Mouse (Mus musculus) CD8-positive naive resting alpha-beta T cell, adult 2 months (primary cell): ENCODE measurements around the gene Usp11.
A peak's percentile ranks its signal among the peaks of the same experiment; 100 is the strongest.

Experiments used
- DNase-seq, 2 experiments: peaks; one replicate each; pipeline ENCODE4 v3.0.0; 2022; ENCODE audit warnings: low read depth in 2 of 2, low spot score in 2 of 2

Usp11 gene

GRCm38 (mm10) chrX:20703741-20704290 is at the start of gene Usp11:
TSS of gene Usp11 (plus strand) at chrX:20703906.
- DNase-seq, result peak; percentile 4 to 18

DNA sequence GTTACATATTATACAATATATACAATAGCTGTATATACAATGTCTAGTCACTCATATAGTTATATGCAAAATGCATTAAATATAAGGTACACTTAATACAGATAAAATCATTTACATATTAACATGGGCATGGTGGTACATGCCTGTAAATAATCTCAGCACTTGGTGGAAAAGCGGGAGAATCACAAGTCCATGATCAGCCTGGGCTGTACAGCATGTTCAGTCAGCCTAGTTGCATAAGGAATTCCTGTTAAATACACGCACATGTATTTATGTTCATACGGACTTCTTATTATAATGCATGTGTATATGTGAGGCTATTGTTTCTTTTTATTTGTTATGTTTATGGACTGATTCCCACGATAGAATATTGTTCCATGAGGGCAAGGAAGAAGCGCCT is 46.1 kb upstream of the Usp11 start:
- no peak for DNase-seq

GRCm38 (mm10) chrX:20658026-20658652 is 45.6 kb upstream of the Usp11 start, which contains the start of gene Uba1:
TSS of gene Uba1 (plus strand) at chrX:20658326.
- DNase-seq, result peak; percentile 70 to 82

DNA sequence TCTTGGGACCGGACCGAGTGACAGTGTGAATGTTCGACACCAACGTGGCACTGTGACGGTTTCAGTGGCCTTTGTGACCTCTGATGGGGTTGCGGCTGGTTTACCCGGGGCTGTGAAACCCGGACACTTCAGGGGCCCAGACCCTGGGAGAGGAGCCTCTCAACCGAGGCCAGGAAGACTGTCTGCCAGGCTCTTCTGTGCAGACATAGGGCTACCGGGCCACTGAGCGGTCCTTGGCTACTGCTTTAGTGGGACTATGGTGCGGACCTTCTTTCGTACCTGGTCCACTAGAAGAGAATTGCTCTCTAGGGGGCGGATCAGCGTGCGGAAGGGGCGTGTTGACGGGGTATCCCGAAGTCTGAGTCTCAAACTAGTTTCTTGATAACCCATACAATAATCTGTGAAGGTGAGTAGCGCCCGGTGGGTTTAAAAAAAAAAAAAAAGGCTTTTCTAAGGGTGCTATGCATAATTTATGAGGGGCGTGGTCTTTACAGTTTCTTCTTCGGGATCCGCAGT is 44.8 kb upstream of the Usp11 start:
- DNase-seq, result peak; percentile 1

DNA sequence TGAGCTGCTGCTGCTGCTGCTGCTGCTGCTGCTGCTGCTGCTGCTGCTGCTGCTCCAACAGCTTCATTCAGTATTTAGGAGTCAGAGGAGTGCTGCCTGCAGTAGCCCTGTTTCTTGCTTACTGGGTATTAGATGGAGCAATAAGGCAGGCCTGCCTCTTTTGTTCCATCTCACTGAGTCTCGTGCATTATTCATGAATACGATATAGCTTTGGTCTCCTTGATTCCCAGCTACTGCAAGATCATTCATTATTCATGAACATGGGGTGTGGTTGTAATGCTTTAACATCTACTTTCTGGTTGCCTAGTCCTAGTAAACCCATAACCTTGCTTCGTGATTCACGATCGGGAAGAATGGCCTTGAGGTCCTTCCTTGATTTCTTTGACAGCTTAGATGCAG is 41.4 kb upstream of the Usp11 start:
- no peak for DNase-seq

- DNase-seq, result peak; percentile 77 to 81
Measured at GRCm38 (mm10) chrX:20662716-20663443, 40.8 kb upstream of the Usp11 start.

DNA sequence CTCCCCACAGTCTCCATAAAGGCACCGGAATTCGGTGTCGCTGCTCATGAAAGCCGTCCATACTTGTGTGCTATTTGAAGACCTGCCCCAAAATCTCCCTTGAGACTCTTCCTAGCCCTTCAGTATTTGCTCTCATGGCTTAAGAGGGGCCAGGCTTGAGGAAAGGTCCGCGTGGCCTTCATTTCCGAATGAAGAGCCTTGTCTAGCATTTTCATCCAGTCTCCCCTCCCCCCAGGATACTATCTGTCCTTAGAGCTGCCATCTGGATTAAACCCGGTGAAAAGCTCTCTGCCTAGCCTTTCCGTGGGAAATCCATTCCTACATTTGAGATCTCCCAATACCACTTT is 40.3 kb upstream of the Usp11 start:
- DNase-seq, result no peak

- DNase-seq, result peak; percentile 75 to 79
Measured at GRCm38 (mm10) chrX:20687519-20688067, 16.1 kb upstream of the Usp11 start, which contains the start of gene Cdk16. TSS of gene Cdk16 (plus strand) at chrX:20687954.

DNA sequence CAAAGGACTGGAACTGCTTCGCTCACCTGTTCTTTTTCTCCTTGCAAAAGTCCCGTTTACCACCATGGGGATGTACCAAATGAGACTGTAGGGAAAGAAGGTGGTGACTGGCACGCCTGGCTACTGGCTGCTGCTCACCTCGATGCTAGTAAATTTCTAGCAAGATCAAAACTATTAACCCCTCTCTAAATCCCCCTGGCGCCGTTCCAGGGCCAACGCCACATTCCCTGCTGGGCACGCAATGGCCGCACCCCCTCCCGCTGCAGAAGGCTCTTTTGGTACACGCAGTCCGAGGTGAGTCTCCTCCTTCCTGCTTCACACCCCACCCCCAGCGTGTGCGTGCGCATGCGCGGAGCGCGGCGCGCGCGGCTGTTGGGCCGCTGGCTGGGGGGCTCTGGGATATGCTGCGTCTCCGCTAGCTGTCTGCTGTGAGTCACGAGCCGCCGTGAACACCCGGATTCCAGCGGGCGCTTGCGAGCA is 15.6 kb upstream of the Usp11 start:
- DNase-seq, result peak; percentile 67 to 77

DNA sequence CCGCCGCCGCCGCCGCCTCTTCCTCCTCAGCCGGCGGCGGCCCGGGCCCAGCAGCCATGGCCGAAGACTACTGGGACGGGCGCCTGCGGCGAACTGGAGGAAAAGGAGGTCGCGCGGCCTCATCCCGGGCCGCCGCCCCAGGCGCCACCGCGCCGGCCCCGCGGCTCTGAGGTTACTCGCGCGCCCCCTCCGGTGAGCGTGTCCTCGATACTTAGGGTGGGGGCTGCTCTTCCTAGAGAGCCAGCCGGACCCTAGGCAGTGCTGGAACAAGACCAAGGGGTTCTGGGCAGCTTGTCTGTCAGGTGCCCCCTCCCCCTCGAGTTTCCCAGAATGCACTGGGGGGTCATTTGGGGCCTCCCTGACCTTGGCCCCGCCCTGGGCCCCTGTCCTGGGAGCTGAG is 15.1 kb upstream of the Usp11 start:
- DNase-seq, result peak; percentile 14 to 28

DNA sequence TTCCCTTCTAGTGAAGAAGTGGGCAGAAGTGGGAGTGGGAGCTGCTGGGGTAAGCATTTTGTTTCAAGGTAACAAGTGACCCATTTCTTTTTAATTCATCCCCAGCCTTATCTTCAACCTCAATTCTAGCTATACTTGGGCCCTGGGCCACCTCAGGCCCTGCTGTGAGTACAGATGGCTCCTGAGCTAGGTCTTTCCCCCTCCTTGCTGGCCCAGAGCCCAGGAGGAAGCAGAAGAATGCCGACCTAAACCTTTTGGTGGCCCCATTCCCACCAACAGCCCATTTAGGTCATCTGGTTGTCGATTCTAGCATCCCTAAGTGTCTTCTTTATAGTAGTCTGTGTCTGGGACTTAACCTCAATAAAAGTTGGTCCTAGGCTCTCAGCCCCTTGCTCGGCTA is 12.1 kb upstream of the Usp11 start:
- no peak for DNase-seq

DNA sequence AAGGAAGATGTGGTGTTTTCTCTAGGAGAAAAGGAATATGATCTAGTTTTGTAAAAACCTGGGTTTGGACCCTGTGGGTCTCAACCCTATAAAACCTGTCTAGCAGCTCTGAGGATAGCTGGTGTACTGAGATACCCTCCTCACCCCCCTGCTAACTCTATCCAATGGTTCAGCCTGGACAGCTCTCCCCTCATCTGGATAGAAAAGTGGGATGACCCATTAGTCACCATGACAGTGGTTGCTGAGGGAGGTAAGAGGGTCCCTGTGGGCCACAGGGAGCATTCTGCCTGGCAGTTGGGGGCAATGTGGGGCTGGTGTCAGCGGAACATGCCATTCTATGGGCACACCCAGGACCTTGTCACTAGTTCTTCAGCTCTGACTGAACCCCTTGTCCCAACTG is 11.1 kb upstream of the Usp11 start:
- DNase-seq, result no peak

DNA sequence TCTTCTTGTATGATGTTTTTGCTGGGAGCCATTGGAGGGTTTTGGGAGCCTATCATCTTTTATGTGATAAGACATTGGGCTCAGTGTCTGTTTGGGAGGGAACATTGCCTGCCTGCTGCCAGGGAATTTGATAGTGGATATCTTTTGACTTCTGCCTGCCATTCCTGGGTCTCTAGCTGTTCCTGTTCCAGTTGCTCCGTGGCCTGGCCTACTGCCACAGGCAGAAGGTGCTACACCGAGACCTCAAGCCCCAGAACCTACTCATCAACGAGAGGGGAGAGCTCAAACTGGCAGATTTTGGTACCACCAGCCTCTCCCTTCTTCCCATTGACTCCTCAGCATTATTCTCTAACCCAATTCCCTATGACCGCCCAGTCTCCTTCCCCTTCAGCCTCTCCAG is 7.9 kb upstream of the Usp11 start:
- DNase-seq, result no peak

- peak; percentile 67 to 69 for DNase-seq
Measured at GRCm38 (mm10) chrX:20704295-20705082, 783 bp downstream of the Usp11 start.

- no peak for DNase-seq
Measured at GRCm38 (mm10) chrX:20705083-20705402, 1.3 kb downstream of the Usp11 start.

DNA sequence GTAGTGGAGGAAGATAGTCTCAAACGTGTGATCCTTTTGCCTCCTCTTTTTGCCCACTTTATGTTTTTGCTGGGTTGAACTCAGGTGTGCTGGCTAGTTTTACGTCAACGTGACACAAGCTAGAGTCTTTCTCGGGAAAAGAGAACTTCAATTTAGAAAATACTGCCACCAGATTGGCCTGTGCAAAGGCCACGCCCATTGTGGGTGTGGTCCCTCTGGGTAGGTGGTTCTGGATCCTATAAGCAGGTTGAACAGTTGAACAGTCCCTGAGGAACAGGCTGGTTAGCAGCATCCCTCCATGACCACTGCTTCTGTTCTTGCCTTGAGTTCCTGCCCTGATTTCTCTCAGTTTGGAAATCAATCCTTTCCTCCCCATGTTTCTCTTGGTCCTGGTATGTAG is 25.0 kb downstream of the Usp11 start:
- DNase-seq, result no peak

DNA sequence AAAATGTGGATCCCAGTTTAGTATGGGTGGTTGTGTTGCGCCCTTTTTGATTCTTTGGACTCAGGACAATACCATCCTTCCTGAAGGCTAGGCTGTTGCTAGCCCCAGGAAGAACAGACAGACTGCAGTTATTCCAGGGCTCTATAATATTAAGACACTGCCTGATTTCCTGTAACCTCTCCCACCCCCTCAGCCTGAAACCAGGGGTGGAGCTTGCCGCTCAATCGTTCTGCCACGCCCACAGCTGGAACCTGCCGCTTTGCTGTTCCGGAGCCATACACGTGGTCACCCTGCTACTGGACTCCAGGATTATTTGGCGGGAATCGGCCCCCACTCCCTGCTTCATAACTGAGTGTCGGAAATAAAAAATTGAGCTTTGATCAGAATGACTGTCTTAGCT is 26.3 kb downstream of the Usp11 start:
- peak in 1 of 2 experiments; percentile 17 for DNase-seq

- no peak for DNase-seq
Measured at GRCm38 (mm10) chrX:20736479-20736878, 32.8 kb downstream of the Usp11 start.

GRCm38 (mm10) chrX:20748829-20749228 is 45.1 kb downstream of the Usp11 start:
- DNase-seq, result no peak

- DNase-seq, result no peak
Measured at GRCm38 (mm10) chrX:20761201-20761600, 57.5 kb downstream of the Usp11 start.
